Mouse (Mus musculus) left cerebral cortex, adult 8-10 months (tissue): ENCODE data around the gene Prkd2. TPM values are rescaled to one million over a fixed set of nuclear protein-coding genes. Genes with fewer than 3 reads are reported as not detected.
A peak's percentile ranks its signal among the peaks of the same experiment; 100 is the strongest.

Source experiments
- DNase-seq, 2 experiments: peaks; one replicate each; pipeline ENCODE4 v3.0.0; 2022; ENCODE audit warnings: low spot score in 2 of 2
- total RNA-seq, 4 experiments: library from RNA; stranded (reverse); gene quantifications; 2 replicates each; pipeline ENCODE4 v1.2.4; 2022

Prkd2 gene
- 1 to 10 TPM; 4.2 to 6.8 (median 5.5) TPM for total RNA-seq

- peak; percentile 77 to 85 for DNase-seq
Measured at GRCm38 (mm10) chr7:16842645-16843063, at the start of gene Prkd2. Gene Prkd2, plus strand, starts transcription at chr7:16842902.

- DNase-seq, result no peak
Measured at GRCm38 (mm10) chr7:16793010-16793725, 49.5 kb upstream of the Prkd2 start.

GRCm38 (mm10) chr7:16794886-16795285 lies 47.8 kb upstream of the Prkd2 start:
- DNase-seq, result no peak

- no peak for DNase-seq
Measured at GRCm38 (mm10) chr7:16804409-16805028, 38.2 kb upstream of the Prkd2 start.

GRCm38 (mm10) chr7:16807936-16808335 lies 34.8 kb upstream of the Prkd2 start:
- DNase-seq, result no peak

GRCm38 (mm10) chr7:16808647-16809046 lies 34.1 kb upstream of the Prkd2 start:
- DNase-seq, result no peak

- DNase-seq, result no peak
Measured at GRCm38 (mm10) chr7:16809739-16810138, 33.0 kb upstream of the Prkd2 start.

- no peak for DNase-seq
Measured at GRCm38 (mm10) chr7:16810399-16810919, 32.2 kb upstream of the Prkd2 start.

- DNase-seq, result peak in 1 of 2 experiments; percentile 60
Measured at GRCm38 (mm10) chr7:16810920-16811648, 31.6 kb upstream of the Prkd2 start.

- DNase-seq, result no peak
Measured at GRCm38 (mm10) chr7:16811649-16812070, 31.0 kb upstream of the Prkd2 start.

GRCm38 (mm10) chr7:16812505-16812904 lies 30.2 kb upstream of the Prkd2 start:
- DNase-seq, result no peak

- peak in 1 of 2 experiments; percentile 71 for DNase-seq
Measured at GRCm38 (mm10) chr7:16815351-16815941, 27.3 kb upstream of the Prkd2 start, which contains the start of gene Strn4. Gene Strn4, plus strand, starts transcription at chr7:16815889.

GRCm38 (mm10) chr7:16816078-16816474 lies 26.6 kb upstream of the Prkd2 start:
- peak in 1 of 2 experiments; percentile 74 for DNase-seq

- DNase-seq, result peak in 1 of 2 experiments; percentile 33
Measured at GRCm38 (mm10) chr7:16816475-16817122, 26.1 kb upstream of the Prkd2 start, which contains the start of gene Fkrp. Gene Fkrp, minus strand, starts transcription at chr7:16816732.

- DNase-seq, result peak in 1 of 2 experiments; percentile 72
Measured at GRCm38 (mm10) chr7:16817693-16818092, 25.0 kb upstream of the Prkd2 start.

GRCm38 (mm10) chr7:16819794-16820193 lies 22.9 kb upstream of the Prkd2 start:
- DNase-seq, result no peak

GRCm38 (mm10) chr7:16820271-16820763 lies 22.4 kb upstream of the Prkd2 start:
- DNase-seq, result no peak

- DNase-seq, result peak in 1 of 2 experiments; percentile 11
Measured at GRCm38 (mm10) chr7:16821091-16821490, 21.6 kb upstream of the Prkd2 start.

- DNase-seq, result peak in 1 of 2 experiments; percentile 89
Measured at GRCm38 (mm10) chr7:16821669-16822101, 21.0 kb upstream of the Prkd2 start.

GRCm38 (mm10) chr7:16823734-16824133 lies 19.0 kb upstream of the Prkd2 start:
- peak in 1 of 2 experiments; percentile 94 for DNase-seq
